Mouse (Mus musculus): ENCODE measurements around the gene Znfx1.
"Not testable (repeated sequence)": the region's sequence is repeated elsewhere in the genome, so short reads cannot be mapped to it uniquely, and the experiment has no call there.

Gene Znfx1

DNA sequence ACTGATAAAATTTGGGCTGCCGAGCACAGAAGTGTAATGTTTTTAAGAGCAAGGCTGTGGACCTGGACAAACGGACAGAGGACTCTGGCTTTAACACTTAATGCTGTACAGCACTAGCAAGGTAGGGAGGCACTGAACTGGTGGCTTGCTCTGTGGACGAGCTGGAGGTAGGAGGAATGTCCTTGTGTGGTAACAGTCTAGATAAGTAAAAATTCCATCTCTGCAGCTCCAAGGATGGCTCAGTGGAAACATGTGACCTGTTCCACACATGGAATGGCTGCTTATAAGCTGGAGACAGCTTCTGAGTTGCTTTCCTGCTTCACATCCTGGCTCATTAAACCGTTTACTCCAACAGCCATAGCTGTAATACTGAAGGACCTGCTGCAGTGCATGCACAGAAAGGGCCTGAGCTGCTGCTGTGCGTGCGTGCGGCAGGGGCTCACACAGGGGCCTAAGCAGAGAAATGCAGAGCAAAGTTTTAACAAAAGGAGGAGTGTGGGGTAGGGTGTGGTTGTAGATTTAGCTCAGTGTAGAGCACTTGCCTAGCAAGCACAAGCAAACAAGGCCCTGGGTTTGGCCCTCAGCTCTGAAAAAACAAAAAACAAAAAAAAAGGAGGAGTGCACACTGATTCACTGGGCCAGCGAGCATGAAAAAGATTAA lies 14.0 kb downstream of the Znfx1 start:
- DNase-seq = no peak

DNA sequence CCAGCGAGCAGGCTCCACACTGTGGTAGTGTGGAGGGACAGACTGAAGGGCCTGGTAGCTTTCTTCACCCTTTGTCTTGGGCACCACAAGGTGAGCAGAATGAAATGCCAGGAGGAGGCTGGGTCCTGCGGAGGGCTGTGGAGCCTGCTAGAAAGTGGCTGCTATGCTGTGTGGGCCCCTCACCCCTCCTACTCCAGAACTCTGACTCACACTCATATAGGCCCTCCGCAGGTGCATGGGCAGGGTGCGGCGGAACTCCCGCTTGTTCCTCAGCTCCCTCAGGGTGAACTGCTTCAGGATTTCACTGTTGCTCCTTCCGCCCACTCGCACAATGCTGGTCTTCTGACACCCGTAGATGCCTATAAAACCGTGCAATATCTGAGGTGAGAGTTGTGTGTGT lies 14.6 kb downstream of the Znfx1 start:
- no peak for DNase-seq

DNA sequence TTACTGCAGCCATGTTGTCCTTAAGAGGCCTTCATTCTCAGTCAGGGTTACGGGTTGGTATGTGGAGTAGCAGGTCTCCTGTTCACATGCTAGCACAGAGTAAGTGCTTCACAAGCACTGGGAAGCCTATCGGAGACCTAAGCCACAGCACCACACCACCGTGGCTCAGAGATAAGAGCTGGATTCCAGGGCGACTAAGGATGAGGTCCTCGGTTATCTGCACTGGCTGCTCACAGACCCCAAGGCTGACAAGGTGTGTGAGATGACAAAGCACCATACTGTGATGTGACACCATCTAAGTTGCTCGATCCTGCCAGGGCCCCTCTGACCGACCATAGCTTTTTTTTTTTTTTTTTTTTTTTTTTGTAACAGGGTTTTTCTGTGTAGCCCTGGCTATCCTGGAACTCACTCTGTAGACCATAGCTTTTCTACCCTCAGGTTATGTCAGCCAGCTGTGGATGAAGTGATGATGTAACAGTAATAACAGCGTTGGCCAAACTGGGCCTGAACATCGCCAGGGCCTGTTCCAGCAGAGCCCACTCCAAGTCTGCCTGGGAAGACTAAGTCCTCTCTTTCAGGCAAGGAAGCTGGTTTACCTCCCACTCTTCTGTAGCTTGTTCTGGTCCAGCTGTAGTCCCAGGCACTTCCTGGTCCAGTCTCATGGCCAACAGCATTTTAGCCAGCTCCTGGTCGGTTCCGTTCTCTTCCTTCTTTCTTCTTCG lies 19.3 kb downstream of the Znfx1 start:
- no peak for DNase-seq

DNA sequence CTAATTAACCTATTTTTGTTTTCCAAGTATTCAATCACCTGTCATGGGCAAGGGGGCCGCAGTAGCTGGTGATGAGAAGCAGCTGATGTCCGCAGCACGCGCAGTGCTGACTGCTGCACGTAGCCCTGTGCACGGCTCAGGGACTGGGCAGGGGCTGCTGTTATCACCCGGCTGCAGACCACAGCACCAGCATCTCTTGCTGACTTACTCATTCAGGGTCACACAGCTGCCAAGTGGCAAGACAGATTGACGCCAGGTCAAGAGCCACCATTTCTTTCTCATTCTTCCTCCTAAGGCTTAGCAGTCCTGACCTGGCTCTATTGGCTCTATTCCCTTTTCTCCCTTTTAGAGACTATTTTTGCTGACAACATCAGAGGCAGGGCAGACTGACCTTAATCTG lies 23.4 kb downstream of the Znfx1 start:
- DNase-seq = no peak

DNA sequence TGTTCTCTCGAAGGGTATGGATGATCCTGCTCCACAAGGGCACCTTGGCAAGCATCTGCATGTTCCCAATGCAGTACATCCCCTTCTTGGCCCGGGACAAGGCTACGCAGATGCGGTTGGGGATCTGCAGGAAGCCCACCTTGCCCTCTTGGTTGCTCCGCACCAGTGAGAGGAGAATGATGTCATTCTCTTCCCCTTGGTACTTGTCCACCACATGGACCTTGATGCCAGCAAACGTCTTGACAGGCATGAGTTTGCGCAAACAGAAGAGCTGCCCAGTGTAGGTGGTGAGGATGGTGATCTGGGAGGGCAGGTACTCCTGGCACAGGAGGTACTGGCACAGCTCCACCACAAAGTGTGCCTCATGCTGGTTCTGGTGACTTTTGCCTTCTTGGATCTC lies 24.1 kb downstream of the Znfx1 start:
- DNase-seq = no peak

DNA sequence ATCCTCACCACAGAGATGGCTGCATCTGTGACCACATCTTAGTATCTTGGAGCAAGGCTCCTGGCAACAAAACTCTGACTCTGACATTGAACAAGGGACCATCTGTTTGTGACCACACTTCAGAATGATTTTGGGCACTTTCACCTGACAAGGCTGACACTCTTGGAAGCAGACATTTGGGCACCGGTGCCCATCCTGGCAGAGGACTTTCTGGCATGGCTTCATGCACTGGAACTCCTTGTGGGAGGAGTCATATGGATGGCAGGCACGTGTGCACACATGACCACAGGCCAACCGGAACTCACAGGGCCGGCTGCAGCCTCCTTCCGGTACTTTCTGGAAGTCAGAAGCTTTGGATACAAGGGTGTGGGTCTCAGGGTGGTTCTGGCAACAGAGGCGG lies 24.5 kb downstream of the Znfx1 start:
- no peak for DNase-seq

DNA sequence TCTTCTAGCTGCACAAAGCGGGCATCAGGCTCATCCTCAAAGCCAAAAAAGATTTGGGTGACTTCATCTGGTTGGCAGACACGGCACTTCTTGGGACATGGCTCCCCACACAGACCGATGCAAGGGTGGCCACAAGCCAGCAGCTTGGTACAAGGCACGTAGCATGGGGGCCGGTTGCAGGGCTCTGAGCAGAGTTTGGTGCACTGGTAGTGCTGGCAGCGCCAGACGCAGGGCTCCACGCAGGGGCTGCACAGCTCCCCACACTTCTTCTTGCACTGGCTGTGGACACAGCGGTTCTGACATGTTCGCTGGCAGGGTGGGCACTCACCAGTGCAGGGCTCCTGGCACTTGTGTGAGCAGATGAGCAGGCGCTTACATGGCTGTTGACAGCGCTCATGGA lies 25.1 kb downstream of the Znfx1 start:
- no peak for DNase-seq

DNA sequence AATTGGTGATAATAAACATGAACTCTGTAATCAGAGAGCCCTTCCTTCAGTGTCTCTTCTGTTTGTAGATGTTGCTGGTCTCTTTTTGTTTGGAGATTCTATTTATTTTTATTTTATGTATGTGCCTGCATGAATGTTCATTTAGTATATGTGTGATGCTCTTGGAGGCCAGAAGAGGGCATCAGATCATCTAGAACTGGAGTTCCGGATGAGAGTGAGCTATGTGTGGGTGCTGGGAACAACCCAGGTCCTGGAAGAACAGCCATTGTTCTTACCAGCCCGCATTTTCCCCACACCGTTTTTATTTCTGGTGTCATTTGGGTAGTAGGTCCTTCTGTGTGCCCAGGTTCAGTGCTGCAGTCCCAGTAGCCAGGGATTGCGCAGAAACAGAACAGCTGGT lies 32.3 kb downstream of the Znfx1 start:
- no peak for DNase-seq

DNA sequence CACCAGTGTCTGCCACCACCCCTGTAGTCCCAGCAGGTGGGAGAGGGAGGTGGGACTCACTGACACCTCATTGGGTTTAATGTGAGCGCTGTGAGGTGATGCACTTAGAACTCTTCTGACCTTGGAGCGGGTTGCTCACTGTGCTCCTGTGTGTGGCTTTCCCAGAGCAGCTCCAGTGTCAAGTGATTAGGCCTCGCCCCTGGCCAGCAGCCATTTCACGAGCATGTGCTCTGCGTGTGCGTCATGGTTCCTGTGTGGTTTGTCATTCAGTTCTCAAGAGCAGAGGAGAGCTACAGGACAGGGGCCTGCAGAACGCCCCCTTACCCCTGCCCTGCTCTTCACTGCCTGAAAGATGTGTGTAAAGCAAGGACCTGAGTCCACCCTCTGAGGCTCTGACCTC lies 34.3 kb downstream of the Znfx1 start:
- no peak for DNase-seq

DNA sequence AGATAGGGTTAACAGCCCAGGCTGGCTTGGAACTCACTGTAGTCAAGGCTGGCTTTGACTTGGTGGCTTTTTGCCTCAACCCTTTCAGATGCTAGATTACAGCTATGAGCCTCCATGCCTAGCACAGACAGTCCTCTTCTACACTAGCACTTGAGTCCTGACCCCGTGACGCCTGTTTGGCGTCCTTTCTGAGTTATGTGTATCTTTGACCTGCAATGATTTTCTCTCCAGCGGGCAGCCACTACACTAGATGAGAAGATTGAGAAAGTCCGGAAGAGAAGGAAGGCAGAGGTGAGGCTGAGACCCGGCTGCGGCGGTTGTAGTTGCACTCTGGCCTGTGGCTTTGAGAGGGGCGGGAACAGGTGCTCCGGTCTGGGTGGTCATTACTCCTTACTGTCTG lies 43.4 kb downstream of the Znfx1 start:
- no peak for DNase-seq

DNA sequence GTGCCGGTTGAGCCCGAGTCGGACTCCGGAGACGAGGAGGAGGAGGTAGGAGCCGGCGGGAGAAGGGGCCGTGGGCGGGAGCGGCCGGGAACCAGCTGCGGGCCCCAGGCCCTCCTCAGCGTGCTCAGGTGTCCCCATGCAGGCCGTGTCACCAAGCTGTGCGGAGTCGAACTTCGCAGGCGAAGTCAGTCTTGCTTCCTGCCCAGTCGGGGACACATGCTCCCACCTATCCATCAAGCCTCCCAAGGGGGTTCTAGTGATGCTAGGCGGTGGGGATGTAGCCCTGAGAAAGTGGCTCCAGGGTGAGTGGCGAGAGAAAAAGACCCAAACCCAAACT lies 47.5 kb downstream of the Znfx1 start:
- no peak for DNase-seq

DNA sequence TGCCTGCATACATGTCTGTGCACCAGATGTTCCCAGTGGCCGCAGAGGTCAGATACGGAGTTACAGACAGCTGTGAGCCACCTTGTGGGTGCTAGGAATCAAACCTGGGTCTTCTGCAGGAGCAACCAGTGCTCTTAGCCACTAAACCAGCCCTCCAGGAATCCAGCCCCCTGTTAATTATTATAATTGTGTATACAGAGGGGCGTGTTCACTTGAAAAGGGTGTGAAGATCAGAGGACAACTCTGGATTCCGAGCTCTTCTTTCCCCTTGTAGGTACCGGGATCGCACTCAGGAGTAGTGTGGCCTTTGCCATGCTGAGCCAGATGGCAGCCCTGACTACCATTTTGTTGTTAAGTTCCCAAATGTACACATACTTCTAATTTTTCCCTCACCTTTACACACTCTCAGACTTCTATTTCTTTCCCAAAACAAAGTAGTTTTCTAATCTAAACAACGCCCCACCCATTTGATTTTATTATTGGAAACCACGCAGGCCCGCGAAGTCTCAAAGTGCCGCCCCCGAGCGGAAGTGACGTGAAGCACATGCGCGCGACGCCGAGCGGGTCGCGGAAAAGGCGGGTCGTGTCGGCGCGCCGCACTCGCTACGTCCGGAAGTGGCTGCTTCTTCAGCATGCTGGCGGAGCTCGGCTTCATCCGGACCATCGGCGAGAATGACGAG lies 48.0 kb downstream of the Znfx1 start, which contains the start of gene Ddx27:
Gene Ddx27, plus strand, starts transcription at position 492 of the 680 bp plus-strand sequence.
- peak; percentile 87 to 92 for DNase-seq

DNA sequence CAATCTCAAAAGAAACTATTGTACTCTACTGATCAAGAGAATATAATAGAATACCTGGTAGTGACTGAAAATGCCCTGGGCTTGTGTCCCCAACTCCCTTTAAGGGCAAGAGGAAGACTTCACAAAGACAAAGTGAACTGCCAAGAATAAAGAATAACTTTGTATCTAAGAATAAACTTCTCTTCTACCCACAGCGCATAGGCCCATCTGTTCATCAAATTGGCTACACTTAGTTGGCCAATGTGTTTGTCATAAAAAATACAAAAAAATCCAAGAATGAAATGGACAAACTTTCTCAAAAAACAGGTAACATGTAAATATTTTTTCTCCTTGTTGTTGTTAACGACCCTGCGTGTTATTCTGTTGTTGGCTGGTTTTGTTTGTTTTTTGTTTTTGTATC lies 52.3 kb downstream of the Znfx1 start:
- no peak for DNase-seq

DNA sequence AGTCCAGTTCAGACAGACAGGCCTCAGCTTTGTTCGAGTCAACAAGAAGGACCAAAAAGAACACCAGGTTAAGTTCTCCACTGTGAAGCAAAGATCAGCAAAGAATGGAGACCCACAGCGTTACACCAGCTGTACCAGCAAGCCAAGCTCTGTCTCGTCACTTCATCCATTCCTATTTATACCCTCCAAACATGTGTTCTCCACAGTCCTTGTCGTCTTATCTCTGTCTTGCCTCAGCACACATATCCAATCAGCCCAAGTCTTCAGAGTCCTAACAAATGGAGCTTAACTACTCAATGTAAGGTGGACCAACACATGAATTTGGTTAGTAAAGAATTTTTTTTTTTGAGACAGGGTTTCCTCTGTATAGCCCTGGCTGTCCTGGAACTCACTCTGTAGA lies 53.3 kb downstream of the Znfx1 start:
- no peak for DNase-seq

DNA sequence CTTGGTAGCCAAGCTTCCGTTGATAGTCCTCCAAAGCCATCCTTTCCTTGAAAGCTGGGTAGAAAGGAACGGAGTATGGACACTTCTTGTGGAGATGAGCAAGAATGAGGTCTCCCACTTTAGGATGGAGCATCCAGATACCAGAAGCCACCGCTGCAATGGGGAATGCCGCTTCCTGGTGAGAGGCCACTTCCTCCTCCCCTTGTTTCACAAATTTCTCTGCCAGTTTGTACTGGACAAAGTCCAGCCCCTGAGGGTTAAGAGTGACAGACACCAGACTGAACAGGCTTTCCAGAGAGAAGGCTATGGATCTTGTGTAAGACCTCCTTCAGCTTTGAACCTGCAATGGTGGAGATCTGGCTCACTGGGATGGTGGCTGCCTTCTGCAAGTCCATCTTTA lies 55.2 kb downstream of the Znfx1 start:
- not testable (repeated sequence) for DNase-seq

DNA sequence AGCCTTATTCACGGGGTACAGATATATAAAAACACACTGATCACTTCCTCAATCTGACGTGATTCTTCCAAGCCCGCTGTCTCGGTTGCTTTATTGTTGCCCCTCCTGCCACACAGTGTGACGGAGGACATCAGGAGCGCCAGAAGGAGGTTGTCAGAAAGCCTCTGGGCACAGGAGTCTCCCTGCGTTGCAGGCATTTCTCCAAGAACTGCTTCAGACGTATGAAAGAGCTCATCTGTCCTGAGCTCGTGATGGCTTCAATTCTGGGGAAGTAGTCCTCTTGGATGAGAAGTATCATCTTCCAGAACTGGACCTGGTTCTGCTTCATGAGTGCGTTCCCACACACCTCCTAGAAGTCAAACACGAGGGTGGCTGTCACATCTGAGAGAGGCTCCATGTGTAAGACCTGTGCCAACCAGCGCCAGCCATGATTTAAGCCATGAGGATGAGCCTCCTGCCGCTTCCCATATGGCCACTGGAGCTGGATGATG lies 55.8 kb downstream of the Znfx1 start:
- no peak for DNase-seq

DNA sequence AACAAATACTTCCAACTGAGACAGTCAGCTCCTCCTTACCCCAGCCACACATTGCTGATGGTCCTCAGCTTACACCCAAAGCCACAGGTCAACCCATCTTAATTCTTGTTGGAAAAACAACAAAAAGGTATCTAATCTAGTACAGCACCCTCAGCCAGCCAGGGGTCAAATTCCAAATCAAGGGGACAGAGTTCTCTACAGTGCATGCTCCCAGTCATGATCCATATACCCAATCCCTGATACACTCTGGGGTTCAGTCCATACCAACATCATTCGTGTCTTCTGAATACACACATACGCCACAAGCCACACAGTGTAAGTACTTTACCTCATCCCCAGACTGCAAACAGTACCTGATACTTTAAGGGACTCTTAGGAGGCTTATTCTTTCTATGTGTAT lies 56.5 kb downstream of the Znfx1 start:
- DNase-seq = no peak

DNA sequence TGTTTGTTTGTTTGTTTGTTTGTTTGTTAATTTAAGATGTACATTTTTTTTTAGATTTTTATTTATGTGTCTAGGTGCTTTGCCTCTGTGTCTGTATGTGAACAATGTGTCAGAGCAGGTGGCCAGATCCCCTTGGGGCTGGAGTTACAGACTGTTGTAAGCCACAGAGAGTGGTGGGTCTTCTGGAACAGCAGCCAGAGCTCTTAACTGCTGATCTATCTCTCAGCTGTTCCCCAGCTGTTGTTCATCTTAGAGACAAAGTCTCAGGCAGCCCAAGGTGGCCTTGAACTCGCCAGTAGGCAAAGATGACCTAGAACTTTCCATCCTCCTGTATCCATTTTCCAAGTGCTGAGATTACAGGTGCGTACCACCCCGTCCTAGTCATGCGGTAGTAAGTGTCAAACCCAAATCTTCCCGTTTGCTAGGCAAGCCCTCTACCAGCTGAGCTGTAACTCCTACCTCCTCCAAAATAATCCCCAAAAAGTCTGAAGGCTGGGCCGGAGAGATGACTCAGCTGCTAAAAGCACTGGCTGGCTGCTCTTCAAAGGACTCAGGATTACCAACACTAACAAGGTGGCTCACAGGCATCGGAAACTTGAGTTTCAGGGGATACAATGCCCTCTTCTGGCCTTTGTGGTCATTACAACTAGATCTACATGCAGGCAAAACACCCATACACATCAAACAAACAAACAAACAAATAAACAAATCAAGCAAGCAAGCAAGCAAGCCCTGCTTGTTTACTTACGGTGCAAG lies 58.5 kb downstream of the Znfx1 start:
- DNase-seq = peak; percentile 60 to 73

DNA sequence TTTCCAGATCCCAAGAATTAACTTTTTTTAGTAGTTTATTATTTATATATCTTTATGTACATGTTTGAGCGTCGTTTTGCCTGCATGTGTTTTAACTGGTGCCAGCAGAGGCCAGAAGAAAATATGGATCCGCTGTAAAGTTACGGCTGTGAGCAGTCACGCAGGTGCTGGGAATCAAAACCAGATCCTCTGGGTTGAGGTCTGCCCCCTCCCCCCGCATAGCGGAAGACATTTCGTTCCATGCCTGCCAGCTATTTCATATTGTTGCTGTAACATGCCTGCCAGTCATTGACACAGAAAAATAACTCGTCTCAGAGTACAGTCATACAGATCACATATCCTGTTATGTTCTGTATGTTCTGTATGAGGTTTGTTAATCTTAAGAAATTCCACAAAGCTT lies 61.3 kb downstream of the Znfx1 start:
- DNase-seq = no peak

DNA sequence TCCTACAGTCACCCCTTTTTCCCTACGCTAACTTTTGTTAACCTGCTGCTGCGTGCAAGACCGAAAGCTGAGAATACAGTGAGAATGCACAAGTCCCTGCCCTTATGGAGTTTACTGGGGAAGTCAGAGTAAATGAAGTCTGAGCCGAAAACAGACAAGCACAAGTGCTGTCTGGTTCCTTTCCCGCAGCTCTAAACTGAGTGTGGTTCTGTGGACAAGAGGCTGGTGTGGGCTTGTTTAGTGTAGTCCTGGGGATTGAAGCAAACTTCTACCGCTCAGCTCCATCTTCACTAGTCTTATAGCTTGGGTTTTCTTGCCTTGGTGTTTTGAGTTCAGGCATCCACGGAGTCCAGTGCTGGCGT lies 66.3 kb downstream of the Znfx1 start:
- no peak for DNase-seq

DNA sequence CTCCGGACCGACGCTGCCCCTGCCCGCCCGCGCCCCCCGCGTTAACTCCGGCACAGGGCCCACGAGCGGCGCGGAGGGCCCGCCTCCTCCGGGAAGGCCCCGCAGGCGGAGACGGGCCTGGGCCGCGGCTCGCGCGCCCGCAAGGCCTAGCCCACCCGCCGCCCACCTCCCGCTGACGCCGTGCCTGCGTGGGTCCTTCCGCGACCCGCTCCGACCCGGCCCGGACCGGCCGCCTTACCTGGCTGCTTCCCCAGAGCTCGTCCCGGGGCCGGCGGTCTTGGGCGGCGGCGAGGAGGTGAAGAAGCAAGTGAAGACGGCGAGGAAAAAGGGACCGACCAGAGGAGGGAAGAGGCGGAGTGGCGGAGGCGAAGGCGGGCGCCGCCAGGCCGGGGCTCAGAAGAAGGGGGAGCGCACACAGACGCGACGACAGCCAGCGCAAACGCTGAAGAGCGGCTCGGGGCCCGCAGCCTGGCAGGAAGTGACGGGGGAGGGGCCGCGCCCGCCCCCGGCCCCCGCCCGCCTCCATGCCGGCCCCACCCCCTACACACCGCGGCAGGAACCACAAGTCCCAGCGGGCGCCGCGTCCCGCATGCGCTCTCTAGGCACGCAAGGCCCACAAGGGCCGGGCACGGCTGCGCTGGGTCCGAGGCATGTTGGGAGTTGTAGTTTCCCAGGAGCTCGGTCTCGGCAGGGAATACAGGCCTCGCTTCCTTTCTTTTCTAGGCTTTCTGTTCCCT lies 66.9 kb downstream of the Znfx1 start, which contains the start of gene Stau1:
Gene Stau1, minus strand, starts transcription at position 504 of the 737 bp plus-strand sequence.
- DNase-seq = peak; percentile 95 to 96

DNA sequence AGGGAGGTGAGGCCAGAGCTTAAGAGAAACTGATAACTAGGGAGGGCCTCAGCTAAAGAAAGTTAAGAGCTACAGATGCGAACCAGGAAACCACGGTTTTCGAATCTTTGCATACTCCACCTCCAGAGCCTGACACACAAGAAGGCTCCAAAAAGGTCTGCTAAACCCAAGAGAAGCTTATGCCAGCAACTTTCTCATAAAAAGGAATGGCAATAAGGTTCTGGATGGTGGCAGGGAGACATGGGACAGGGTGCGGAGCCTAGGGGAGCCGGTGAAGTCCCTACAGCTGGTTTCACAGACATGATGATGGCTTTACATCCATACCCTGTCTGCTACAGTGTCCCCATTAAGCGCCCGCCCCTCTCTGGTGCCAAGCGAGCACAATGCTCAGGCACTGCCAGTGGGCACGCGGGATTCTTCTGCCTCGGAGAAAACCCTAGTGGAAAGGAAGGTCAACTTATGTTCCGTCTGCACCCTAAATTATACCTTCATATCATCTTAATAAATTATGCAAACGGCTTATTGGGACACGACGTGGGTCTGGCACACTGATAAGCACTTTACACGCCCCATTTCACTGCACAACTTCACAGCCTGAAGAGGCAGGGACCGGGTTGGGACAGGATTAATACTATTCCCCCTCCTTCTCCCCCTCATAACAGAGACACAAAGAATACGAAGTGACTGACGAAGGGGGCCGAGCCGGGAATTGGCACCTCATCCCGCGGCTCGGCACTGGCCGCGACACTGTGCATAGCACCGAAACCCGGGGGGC lies 67.6 kb downstream of the Znfx1 start:
- peak in 1 of 2 experiments; percentile 19 for DNase-seq
